Mouse (Mus musculus) lung, embryonic 15.5 days (tissue): ENCODE measurements around the gene Slc22a22. TPM values are rescaled to one million over a fixed set of nuclear protein-coding genes. Genes with fewer than 3 reads are reported as not detected.

ENCODE experiments used
- ATAC-seq: fragments of 200-750 bp; cut with Nextera tagmentation; 2 replicates; pipeline ENCODE4 v1.8.0; 2017; ENCODE audit warnings: moderate number of reproducible peaks, borderline replicate concordance; ENCODE audit not compliant: low FRiP score, low TSS enrichment; ENCODE audit errors: extremely low read depth
- H3K27ac ChIP-seq: fragments of 300-500 bp; sonication (generic); 2 replicates; pipeline ENCODE4 v1.5.1; 2015; ENCODE audit warnings: moderate library complexity, mild to moderate bottlenecking, inconsistent platforms
- H3K27me3 ChIP-seq: fragments of 300-500 bp; sonication (generic); 2 replicates; pipeline ENCODE4 v1.6.1; 2015; ENCODE audit warnings: inconsistent platforms
- H3K36me3 ChIP-seq: fragments of 300-500 bp; sonication (generic); 2 replicates; pipeline ENCODE4 v1.6.1; 2015; ENCODE audit warnings: inconsistent platforms
- H3K4me1 ChIP-seq: fragments of 300-500 bp; sonication (generic); 2 replicates; pipeline ENCODE4 v1.6.1; 2015; ENCODE audit warnings: inconsistent platforms
- H3K4me2 ChIP-seq: fragments of 300-500 bp; sonication (generic); 2 replicates; pipeline ENCODE4 v1.6.1; 2015; ENCODE audit warnings: inconsistent platforms, mild to moderate bottlenecking, moderate library complexity
- H3K4me3 ChIP-seq: fragments of 300-500 bp; sonication (generic); 2 replicates; pipeline ENCODE4 v1.5.1; 2015; ENCODE audit warnings: mild to moderate bottlenecking, inconsistent platforms
- H3K9ac ChIP-seq: fragments of 300-500 bp; sonication (generic); 2 replicates; pipeline ENCODE4 v1.6.1; 2015; ENCODE audit warnings: inconsistent platforms
- H3K9me3 ChIP-seq: fragments of 300-500 bp; sonication (generic); 2 replicates; pipeline ENCODE4 v1.6.1; 2016; ENCODE audit warnings: inconsistent platforms
- WGBS: fragments of 180-500 bp; shearing (Covaris S2); methylation state at CpG from one replicate; pipeline ENCODE4 v1.1.7; 2015; 5-methylcytosine and 5-hydroxymethylcytosine counted together
- polyA plus RNA-seq: library from polyadenylated mRNA; unstranded; fragments of >200 nt; fragmentation: Nextera tagmentation; extraction: Ambion mirVana; gene quantifications from 2 replicates; pipeline ENCODE4 v1.2.1, GENCODE M21; 2015

Slc22a22 gene
- not detected in 2 replicates for polyA plus RNA-seq

GRCm38 (mm10) chr15:57477525-57477924, at the start of gene Slc22a22:
Slc22a22 (minus strand) TSS chr15:57477625.
- ATAC-seq, result no peak
- Histone ChIP-seq H3K9ac (no peak within 1 kb of the TSS), H3K27me3 (no peaks in the 10 kb centered on the region), H3K36me3 (no peaks in the 10 kb centered on the region), H3K4me2 (no peak within 1 kb of the TSS), H3K4me1 (no peaks in the 10 kb centered on the region), H3K4me3 (no peak within 1 kb of the TSS), H3K27ac (no peak within 1 kb of the TSS), H3K9me3 (no peaks in the 10 kb centered on the region)
- WGBS, result 26% methylated on average over 2 of the region's 2 CpGs

GRCm38 (mm10) chr15:57523510-57524298, 46.3 kb upstream of the Slc22a22 start:
- WGBS, result 68% methylated on average over 10 of the region's 10 CpGs
- no peaks in the 10 kb centered on the region for H3K36me3 ChIP-seq
- ATAC-seq, result no peak

GRCm38 (mm10) chr15:57522160-57522559, 44.7 kb upstream of the Slc22a22 start:
- whole genome bisulfite sequencing, result 50% methylated on average over 1 of the region's 1 CpGs
- Histone ChIP-seq H3K4me3 (no peak overlapping the region), H3K27ac (no peak overlapping the region), H3K9ac (no peak overlapping the region), H3K36me3 (no peaks in the 10 kb centered on the region), H3K4me2 (no peak overlapping the region), H3K27me3 (no peaks in the 10 kb centered on the region), H3K9me3 (no peaks in the 10 kb centered on the region), H3K4me1 (no peaks in the 10 kb centered on the region)
- no peak for ATAC-seq

More at GRCm38 (mm10) chr15:57523510-57524298, 46.3 kb upstream of the Slc22a22 start:
- Histone ChIP-seq H3K9me3 (no peaks in the 10 kb centered on the region), H3K27me3 (no peaks in the 10 kb centered on the region), H3K4me3 (no peak overlapping the region), H3K27ac (no peak overlapping the region), H3K4me2 (no peak overlapping the region), H3K4me1 (no peaks in the 10 kb centered on the region), H3K9ac (no peak overlapping the region)

- Histone ChIP-seq H3K9ac (no peak overlapping the region), H3K27me3 (no peaks in the 10 kb centered on the region), H3K4me1 (peaks cover 6% of the 10 kb centered on the region), H3K36me3 (no peaks in the 10 kb centered on the region), H3K4me3 (no peak overlapping the region), H3K27ac (no peak overlapping the region), H3K4me2 (no peak overlapping the region; the same call in 1 of the 2 replicates), H3K9me3 (no peaks in the 10 kb centered on the region)
- 29% methylated on average over 21 of the region's 21 CpGs for WGBS
- ATAC-seq, result peak; percentile 56; the same call in 1 of the 2 replicates
Observed at GRCm38 (mm10) chr15:57509185-57510172, 32.1 kb upstream of the Slc22a22 start.

GRCm38 (mm10) chr15:57508242-57509184, 31.1 kb upstream of the Slc22a22 start:
- Histone ChIP-seq H3K4me2 (no peak overlapping the region; the same call in 1 of the 2 replicates), H3K27ac (no peak overlapping the region), H3K9me3 (no peaks in the 10 kb centered on the region), H3K27me3 (no peaks in the 10 kb centered on the region), H3K9ac (no peak overlapping the region), H3K36me3 (no peaks in the 10 kb centered on the region), H3K4me1 (peaks cover 8% of the 10 kb centered on the region), H3K4me3 (no peak overlapping the region)
- peak; percentile 62; the same call in 1 of the 2 replicates for ATAC-seq
- WGBS, result 44% methylated on average over 11 of the region's 11 CpGs

- Histone ChIP-seq H3K27me3 (no peaks in the 10 kb centered on the region), H3K36me3 (no peaks in the 10 kb centered on the region), H3K9me3 (no peaks in the 10 kb centered on the region), H3K4me2 (no peak overlapping the region), H3K4me3 (no peak overlapping the region), H3K9ac (no peak overlapping the region), H3K27ac (no peak overlapping the region), H3K4me1 (peaks cover 8% of the 10 kb centered on the region)
- WGBS, result 26% methylated on average over 9 of the region's 9 CpGs
- ATAC-seq, result peak; percentile 75
Observed at GRCm38 (mm10) chr15:57504126-57504705, 26.8 kb upstream of the Slc22a22 start.

- Histone ChIP-seq H3K4me2 (no peak overlapping the region), H3K9me3 (no peaks in the 10 kb centered on the region), H3K9ac (no peak overlapping the region), H3K4me1 (peaks cover 8% of the 10 kb centered on the region), H3K27me3 (no peaks in the 10 kb centered on the region), H3K4me3 (no peak overlapping the region), H3K36me3 (no peaks in the 10 kb centered on the region), H3K27ac (no peak overlapping the region)
- ATAC-seq, result no peak
- WGBS, result 62% methylated on average over 3 of the region's 3 CpGs
Observed at GRCm38 (mm10) chr15:57503656-57504055, 26.2 kb upstream of the Slc22a22 start.

DNA sequence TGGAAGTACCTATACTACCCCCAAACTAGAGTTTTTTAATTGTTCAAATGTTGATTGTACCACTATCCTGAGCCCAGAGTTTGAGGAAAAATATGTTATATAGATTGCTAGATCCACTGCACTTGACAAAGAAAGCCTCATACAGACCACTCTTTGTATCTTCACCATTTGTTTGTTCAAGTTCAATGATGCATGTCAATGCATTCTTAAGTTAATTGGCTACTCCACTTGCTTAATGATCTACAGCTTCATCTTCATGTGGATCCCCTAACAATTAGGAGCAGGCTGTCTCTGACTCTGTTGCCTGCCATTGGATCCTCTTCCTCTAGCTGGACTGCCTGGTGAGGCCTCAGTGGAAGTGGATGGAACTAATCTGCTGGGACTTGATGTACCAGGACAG, 24.1 kb upstream of the Slc22a22 start:
- H3K9ac ChIP-seq, result no peak overlapping the region
- no peak overlapping the region for H3K4me3 ChIP-seq
- no peak overlapping the region for H3K4me2 ChIP-seq
- no peaks in the 10 kb centered on the region for H3K9me3 ChIP-seq
- H3K27ac ChIP-seq, result no peak overlapping the region
- H3K4me1 ChIP-seq, result peaks cover 8% of the 10 kb centered on the region
- no peaks in the 10 kb centered on the region for H3K27me3 ChIP-seq
- H3K36me3 ChIP-seq, result no peaks in the 10 kb centered on the region
- no peak for ATAC-seq

DNA sequence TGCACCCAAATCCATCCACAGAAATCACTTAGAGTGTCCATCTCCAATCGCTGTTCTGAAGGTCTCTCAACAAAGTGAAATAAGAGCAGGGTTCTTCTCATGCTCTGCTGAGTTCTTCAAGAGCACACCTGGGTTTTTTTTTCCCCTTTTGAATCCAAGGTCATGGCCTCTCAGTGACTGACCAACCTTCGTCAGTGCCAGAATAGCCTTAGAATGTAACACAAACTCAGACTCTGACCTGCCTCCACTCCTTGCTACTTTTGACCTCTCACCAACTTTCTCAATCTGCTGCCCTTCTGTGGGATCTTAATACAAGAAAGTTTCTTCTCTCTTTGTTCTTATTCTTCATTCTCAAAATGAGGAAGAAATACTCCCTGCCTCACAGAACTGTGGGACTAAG, 18.7 kb upstream of the Slc22a22 start:
- no peak for ATAC-seq
- Histone ChIP-seq H3K4me2 (no peak overlapping the region), H3K27ac (no peak overlapping the region), H3K36me3 (no peaks in the 10 kb centered on the region), H3K27me3 (no peaks in the 10 kb centered on the region), H3K9me3 (no peaks in the 10 kb centered on the region), H3K4me3 (no peak overlapping the region), H3K9ac (no peak overlapping the region), H3K4me1 (no peaks in the 10 kb centered on the region)
- WGBS, result 73% methylated on average over 2 of the region's 2 CpGs

DNA sequence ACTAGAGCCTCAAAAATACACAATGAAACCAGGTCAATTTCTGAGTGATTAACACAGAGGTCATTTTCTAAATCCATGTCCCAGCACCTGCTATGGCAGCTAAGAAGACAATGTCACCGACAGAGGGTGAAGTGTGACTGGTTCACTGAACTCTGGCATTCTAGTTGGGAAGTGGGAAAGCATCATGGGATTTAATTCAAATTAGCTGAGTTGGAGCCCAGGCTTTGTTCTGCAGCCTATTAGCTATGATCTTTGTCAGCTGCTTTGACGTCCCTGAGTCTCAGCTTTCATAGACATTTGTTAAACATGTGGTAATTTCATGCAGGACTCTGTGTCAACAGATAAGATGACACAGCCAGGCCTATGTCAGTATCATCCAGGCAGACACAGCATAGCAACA, 5.1 kb upstream of the Slc22a22 start:
- Histone ChIP-seq H3K27ac (no peak overlapping the region), H3K36me3 (no peaks in the 10 kb centered on the region), H3K9me3 (no peaks in the 10 kb centered on the region), H3K27me3 (no peaks in the 10 kb centered on the region), H3K4me3 (no peak overlapping the region), H3K4me2 (no peak overlapping the region), H3K4me1 (no peaks in the 10 kb centered on the region), H3K9ac (no peak overlapping the region)
- WGBS, result 48% methylated on average over 2 of the region's 2 CpGs
- no peak for ATAC-seq

GRCm38 (mm10) chr15:57471648-57472047, 5.8 kb downstream of the Slc22a22 start:
- ATAC-seq, result no peak
- Histone ChIP-seq H3K27me3 (no peaks in the 10 kb centered on the region), H3K4me1 (no peaks in the 10 kb centered on the region), H3K4me3 (no peak overlapping the region), H3K9me3 (no peaks in the 10 kb centered on the region), H3K27ac (no peak overlapping the region), H3K9ac (no peak overlapping the region), H3K36me3 (no peaks in the 10 kb centered on the region), H3K4me2 (no peak overlapping the region)
- WGBS, result 55% methylated on average over 3 of the region's 3 CpGs
